Mouse (Mus musculus): ENCODE data around the gene Atp6v1f.

Gene Atp6v1f

DNA sequence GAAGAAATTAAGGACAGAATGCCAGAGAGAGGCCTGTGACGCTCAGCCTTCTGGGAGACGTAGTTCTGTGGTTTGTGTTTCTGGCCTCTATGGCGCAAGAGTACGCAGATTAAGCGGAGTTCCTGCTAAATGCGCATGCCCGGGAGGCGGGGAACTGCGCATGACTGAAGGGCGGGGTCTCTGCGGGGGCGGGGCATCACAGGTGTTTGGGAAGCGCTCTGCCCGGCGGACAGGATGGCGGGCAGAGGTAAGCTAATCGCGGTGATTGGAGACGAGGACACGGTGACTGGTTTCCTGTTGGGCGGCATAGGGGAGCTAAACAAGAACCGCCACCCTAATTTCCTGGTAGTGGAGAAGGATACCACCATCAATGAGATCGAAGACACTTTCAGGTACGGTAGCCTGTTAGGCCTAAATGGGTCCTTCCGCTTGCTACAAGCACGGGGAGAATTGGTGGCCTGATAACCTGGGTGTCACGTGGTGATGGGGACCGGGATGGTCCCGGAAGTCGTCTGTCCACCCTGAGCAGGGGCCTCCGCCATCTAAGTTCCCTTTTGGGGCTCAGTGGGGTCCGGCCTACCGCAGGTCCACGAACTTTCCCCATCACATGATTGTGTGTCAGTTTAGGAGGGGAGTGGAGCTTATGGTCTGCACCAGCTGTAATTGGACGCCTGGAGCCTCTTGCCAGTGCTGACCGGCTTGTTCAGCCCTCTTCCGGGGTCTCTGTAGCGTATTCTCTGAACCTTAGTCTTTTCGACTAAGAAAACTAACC, at the start of gene Atp6v1f:
Atp6v1f (plus strand) TSS at position 136 of the 772 bp plus-strand sequence.
- DNase-seq (ENCODE audit: low read depth, low spot score) = peak; percentile 95

DNA sequence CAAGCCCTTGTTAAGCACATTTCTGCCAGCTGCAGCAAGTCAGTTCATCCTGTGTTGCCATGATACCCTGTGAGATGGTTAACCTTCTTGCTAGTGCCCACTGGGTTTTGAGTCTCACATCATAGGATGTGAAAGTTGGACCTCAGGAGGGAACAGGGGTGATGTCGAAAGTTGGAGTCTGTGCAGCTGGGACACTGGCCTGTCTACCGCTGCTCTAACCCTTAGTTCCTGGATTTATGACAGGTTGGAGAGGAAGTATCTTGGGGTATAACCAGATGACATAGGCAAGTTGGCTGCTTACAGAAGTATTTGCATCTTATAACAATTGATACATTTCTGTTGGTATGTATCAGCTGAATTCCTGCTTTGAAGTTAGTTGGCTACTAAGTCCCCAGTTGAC, 46.9 kb upstream of the Atp6v1f start:
- DNase-seq (ENCODE audit: low read depth, low spot score) = no peak

DNA sequence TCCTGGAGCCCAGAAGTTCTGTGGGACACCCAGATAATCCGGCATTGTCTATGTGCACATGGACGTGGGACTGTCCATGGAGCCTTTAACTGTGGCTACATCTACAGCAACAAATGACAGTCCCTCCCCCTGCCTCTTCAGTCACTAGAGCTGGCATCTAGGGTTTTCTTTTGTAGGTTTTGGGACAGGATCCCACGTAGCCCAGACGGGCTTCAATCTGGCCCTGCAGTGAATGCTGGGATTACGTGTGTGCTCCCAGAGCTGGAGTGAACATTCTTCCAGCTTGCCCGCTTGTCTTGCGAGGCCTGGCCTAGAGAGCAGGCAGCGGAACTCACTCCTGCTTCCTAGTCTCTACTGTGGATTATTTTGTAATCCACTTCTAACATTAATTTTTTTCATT, 42.4 kb upstream of the Atp6v1f start:
- DNase-seq (ENCODE audit: low read depth, low spot score) = no peak

DNA sequence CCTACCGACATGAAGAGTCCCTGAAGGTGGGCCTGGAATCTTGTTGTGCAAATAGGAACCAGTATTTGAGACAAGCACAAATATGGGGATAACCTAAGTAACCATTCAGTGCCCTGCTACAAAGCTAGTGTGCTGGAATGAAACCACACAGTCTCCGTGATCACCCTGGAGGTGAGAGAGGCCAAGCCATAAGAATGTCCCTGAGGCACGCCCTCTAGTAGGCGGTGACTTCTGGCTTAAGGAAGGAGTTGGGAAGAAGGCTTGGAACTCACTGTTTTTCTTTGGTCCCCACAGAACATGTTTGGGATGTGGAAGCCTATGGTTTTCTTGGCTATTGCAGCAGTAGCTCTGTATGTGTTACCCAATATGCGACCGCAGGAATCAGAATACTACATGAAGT, 41.2 kb upstream of the Atp6v1f start:
- no peak for DNase-seq (ENCODE audit: low read depth, low spot score)

DNA sequence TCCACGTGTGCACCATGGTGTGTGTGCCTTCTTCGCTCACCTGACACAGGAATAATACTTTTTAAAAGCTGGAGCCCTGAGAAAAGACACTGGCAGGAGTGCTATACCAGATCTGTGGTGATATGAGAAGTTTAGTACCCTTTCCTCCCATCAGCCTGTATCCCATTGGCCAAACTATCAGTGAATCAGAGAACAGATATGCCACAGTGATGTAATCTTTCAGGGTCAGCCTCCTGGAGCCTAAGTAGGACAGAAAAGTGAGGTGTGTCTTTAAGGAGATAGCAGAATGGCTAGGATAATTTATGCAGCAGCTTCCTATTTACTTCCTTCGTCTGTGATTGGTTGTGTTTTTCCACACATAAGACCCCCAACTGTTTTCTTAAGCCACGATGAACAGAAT, 39.3 kb upstream of the Atp6v1f start:
- DNase-seq (ENCODE audit: low read depth, low spot score) = no peak

DNA sequence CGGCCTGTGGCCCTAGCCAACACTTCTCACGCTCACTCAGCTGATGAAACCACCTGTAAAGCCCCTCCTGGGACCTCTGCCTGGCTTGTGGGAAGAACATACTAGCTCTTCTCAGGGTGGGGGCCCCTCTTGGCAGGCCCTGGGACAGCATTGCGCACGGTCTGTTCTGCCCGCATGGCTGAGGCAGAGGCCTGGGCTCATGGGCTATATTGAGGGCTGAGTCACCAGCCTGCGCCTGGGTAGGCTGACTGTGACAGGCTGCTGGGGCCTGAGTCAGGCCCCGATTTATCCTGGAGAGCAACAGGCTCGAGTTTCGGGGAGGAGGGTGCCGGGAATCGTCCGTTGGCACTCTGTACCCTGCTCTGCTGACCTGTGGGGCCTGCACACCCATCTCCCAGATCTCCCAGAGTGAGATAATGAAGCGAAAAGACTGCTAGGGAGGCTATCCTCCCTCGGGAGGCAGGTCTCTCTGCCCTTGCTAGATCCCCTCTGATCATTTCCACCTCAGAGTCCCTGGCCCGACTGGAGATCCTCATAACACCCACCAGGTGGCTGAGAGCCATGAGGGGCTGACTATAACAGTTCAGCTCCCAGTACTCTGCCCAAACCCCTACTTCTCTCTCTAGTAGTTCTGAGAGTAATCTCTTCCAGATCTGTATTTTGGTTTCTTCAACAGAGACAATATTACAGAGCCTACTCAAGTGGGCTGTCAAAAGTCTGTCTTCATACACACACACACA, 36.7 kb upstream of the Atp6v1f start:
- DNase-seq (ENCODE audit: low read depth, low spot score) = peak; percentile 21

DNA sequence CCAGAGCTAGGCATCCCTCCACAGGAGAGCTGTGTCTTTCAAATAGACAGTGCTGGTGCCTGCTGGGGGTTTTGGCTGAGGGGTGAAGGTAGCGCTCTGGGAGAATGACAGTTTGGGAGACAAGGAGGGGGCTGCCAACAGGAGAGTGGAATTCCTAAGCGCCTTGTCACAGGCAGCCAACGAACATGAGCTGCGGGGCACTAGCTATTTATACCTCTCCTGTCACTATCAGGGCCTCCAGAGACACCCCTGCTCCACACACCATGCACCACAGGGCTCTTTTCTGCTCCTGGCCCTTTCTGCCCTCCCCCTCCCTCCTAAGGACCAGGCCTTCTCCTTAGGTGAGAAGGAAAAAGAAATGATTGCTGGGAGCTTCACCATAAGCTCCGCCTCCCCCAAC, 36.0 kb upstream of the Atp6v1f start:
- no peak for DNase-seq (ENCODE audit: low read depth, low spot score)

DNA sequence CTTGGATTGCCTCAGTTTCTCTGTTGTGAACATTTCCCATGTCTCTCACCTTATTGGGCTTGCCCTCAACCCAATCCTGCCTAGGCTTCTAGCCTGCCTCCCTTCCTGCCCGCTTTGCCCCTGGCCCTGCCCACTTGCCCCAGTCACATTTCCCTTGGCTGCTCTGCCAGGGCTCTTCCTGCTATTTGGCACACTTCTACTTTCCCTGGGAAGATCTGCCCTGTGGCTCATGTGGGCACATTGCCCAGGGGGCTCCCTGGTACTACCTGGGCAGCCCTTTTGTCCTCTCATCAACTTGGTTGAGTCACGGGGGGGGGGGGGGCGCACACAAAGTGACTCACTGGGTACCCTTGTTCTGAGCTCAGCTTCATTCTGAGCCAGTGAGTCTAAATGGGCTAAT, 35.4 kb upstream of the Atp6v1f start:
- DNase-seq (ENCODE audit: low read depth, low spot score) = no peak

DNA sequence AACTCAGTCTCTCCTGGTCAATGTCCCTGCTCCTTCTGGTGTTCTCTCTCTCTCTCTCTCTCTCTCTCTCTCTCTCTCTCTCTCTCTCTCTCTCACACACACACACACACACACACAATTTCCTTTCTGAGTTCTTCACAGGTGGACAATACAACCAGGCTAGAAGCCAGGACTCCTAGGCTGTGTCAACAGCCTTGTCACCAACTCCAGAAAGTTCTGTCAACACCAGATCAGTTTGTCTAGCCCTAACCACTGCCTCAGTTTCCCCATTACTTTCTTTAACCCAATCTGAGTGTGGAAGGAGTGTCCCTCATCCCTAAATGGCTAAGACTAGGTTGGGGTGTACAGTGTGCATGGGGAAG, 34.9 kb upstream of the Atp6v1f start:
- DNase-seq (ENCODE audit: low read depth, low spot score) = no peak

DNA sequence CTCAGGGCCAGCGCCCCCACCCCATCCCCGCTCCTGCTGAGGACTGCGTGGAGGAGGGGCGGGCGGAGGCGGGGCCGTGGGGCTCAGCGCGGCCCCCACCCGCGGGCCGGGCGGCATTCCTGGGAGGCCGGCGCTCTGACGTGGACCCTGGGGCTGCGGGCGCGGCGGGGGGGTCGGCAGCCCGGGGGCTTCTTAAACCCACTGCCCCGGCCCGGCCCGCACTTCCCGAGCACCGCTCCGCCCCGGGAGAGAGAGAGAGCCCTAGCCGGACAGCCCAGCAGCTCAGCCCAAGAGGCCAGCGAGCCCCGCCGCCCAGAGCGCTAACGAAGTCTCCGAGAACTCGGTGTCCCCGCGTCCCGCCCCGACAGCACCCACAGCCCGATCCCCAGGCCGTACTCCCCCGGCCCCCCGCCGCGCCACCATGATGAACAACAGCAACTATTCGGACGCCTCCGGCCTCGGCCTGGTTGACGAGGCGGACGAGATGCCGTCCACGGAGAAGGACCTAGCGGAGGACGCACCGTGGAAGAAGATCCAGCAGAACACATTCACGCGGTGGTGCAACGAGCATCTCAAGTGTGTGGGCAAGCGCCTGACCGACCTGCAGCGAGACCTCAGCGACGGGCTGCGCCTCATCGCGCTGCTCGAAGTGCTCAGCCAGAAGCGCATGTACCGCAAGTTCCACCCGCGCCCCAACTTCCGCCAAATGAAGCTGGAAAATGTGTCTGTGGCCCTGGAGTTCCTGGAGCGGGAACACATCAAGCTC, 34.3 kb upstream of the Atp6v1f start, which contains the start of gene Flnc:
Flnc (plus strand) TSS at position 219 of the 766 bp plus-strand sequence.
- no peak for DNase-seq (ENCODE audit: low read depth, low spot score)

DNA sequence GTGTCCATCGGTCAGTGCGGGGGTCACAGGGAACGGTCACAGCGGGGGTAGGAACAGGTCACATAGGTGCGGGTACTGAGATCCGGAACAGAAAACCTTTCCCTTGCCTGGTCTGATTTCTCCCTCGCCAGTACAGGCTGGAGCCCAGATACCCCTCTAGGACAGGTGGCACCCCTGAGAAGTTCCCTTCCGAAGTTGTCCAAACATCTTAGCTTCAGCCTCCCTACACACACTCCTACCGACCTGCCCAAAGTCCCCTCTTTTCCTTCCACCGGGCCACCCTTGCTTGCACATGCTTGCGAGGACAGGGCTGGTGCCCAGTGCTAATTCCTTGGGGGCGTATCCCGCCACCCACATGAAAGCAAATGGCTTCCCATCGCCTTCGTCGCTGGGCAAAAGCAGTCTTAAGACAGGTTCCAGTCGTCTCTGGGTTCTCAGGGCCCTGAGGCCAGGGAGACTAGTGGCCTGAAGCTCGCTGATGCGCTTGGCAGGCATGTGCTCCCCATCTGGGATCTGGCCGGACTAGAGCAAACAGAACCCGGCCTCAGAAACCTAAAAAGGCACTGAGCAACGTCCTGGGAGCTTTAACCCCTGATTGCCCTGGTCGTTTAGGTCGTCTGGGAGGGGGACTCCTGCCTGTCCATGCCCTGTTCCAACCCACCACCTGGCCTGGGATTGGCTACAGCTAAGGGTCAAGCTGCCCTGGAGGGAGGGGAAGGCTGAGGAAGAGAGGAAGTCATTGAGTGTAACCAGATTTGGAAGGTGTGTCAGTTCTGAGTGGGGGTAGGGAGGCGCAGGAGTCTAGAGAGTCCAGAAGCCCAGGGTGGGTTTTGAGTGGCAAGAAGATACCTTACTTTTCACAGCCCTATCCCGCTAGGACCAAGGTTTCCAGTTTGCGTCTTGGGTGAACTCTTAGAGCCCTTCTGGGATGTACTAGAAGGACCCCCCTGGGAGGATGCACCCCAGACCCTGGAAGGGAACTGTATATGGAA, 33.4 kb upstream of the Atp6v1f start:
- DNase-seq (ENCODE audit: low read depth, low spot score) = peak; percentile 27

DNA sequence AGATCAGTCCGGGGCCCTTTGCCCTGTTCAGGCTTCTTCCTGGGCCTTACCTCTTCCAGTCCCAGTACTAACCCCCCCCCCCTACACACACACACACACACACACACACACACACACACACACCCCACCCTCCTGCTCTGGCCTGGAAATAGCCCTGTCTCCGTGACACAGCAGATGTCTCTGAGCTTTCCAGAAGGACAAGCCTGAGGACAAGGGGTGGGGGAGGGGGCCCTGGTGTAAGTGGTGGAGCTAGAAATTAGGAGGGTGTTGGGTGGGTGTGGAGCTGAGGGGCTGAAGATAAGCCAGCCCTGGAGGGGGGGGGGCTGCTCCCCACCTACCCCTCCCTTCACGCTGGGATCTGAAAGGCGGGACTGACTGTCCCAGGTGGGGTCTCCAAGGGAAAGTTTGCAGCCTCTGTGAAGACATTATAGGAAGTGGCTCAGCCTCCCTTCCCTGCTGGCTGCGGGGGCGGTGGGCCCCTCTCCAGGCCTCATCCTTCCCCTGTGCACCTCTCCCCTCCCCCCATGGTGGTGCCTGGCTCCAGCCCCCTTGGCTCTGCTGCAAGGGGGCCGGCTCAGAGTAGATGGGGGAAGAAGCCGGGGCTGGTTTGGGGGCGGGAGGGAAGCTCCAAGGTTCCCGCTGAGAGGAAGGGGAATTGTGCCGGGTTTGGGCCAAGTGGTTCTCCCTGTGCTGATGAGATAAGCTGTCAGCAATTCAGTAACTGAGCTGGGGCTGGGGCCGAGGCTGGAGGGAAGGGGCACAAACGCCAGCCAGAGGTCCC, 32.4 kb upstream of the Atp6v1f start:
- DNase-seq (ENCODE audit: low read depth, low spot score) = no peak

DNA sequence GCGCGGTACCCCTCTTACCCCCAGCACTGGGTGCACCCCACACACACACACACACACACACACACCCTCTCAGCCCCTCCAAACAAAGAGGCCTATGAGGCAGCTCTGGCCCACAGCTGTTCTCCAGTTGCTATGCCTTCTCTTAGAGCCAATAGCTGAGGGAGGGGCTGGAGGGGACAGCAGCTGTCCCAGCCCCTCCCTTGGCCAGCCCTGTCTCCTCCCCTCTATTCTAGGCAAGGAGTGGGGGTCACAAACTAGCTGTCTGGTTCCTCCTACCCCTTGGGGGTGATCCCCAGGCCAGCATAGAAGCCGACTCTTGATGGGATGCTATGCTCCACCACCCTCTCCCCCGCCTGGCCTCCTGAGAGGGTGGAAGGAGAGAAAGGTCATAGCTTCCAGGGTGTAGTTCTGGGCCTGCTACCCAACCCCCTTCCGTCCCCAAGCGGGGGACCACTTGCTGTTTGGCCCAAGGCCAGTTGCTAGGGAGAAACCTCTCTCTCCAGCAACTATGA, 31.5 kb upstream of the Atp6v1f start:
- peak; percentile 39 for DNase-seq (ENCODE audit: low read depth, low spot score)

DNA sequence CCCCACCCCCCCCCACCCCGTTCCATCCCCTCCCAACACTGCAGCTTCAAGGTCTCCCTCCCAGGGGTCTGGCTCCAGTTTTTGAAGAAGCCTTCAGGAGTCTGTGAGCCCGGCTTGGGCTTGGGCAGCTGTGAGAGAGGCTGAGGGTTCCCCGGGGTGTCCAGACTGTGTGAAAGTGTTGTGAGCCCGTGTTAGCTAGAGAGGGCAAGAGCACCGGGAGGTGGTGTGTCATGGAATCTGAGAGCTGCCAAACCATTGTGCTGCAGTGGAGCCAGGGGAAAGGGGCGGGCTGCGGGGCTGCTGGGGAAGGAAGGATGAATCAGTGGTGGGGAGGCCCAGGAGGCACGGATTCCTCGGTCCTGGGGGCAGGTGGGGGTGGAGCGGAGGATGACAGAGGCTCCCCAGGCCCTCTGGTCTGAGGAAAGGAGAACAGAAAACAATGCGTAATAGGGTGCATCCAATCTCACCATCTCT, 31.0 kb upstream of the Atp6v1f start:
- no peak for DNase-seq (ENCODE audit: low read depth, low spot score)

DNA sequence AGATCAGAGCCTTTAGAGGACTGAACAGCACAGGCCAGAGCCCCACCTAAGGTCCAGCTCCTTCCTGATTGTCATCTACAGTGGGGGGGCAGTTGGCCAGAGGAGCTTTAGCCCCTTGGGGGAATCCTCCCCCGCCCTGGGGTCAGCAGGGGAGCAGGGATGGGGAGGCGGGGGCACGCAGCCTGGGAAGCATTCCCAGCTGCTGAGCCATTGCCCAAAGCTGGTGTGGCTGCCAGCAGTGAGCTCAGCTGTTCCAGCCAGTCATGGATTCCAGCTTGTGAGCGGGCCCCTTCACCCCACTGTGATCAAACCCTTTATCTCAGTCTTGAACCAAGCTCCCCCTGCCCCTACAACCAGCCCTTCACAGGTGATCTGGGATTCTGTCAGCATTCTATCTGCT, 28.3 kb upstream of the Atp6v1f start:
- no peak for DNase-seq (ENCODE audit: low read depth, low spot score)

DNA sequence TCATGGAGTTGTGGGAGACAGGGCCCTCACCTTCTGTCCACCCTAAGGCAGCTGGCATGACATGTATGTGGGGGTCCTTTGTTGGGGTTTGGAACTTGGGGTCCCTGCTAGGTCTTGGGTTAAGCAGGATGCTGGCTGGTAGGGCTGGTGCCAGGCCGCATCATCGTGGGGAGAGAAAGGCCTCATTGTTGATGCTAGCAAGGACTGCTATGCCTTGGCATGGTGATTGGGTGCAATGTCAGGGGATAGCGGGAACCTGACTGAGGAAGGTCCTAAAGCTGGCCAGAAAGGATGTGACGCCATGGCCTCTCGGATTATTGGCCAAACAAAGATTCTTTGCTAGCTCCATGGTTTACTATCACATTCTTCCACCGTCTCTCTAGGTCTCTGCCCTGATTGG, 27.7 kb upstream of the Atp6v1f start:
- DNase-seq (ENCODE audit: low read depth, low spot score) = no peak

DNA sequence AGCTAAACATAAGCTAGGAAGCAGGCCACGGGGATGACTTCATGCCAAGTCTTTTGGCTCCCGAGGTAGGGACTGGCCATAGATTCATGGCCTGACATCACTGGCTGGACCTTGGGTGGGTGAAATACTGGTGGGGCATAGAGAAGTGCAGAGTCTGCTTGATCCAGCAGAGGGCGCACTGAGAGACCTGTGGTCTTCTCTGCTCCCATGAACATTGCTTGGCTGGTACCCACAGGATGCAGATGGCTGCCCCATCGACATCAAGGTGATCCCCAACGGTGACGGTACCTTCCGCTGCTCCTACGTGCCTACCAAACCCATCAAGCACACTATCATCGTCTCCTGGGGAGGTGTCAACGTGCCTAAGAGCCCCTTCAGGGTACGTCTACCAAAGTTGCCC, 22.7 kb upstream of the Atp6v1f start:
- peak; percentile 43 for DNase-seq (ENCODE audit: low read depth, low spot score)

DNA sequence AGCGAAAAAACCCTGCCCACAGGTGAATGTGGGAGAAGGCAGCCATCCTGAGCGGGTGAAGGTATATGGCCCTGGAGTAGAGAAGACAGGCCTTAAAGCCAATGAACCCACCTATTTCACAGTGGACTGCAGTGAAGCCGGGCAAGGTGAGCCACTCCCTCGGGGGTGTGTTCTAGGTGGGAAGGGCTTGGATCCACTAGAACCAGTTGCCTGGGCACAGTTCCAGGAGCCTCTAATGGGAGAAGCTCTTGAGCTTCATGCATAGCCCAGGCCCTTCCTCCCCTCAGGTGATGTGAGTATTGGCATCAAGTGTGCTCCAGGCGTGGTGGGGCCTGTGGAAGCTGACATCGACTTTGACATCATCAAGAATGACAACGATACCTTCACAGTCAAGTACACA, 22.2 kb upstream of the Atp6v1f start:
- no peak for DNase-seq (ENCODE audit: low read depth, low spot score)

DNA sequence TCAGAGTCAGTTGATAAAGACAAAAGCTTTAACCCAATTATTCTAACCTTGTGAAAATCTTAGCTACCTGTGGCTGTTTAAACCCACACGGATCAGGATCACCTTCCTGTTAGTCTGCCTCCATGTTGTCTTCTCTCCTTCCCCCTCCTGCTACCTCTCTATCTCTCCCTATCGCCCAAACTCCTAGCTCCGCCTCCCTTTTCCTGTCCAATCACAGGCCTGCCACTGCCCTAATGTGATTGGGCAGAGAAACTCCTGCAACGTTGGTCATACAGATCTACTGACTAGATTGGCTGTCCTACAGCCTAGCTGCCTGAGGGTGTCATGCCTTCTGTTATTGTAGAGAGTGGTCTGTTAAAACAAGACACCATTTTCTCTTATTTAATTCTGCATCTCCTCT, 17.7 kb upstream of the Atp6v1f start:
- DNase-seq (ENCODE audit: low read depth, low spot score) = no peak

DNA sequence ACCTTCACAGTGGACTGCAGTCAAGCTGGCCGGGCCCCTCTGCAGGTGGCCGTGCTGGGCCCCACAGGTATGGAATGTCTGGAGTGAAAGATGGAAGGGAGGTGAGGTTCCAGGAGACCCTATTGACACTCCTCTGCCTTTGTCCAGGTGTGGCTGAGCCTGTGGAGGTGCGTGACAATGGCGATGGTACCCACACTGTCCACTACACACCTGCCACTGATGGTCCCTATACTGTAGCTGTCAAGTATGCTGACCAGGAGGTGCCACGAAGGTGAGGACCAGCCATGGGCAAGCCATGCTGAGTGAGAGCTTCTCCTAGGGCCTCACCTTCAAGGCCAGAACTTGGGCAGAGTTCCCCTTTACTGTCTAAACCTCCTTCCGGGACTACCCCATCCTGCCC, 16.9 kb upstream of the Atp6v1f start:
- no peak for DNase-seq (ENCODE audit: low read depth, low spot score)

All from forelimb bud, embryonic 11.5 days (tissue).